Mouse (Mus musculus): ENCODE data around the gene Cspg5. TPM values are rescaled to one million over a fixed set of nuclear protein-coding genes. Genes with fewer than 3 reads are reported as not detected.

Gene Cspg5
- total RNA-seq, 1 experiment from 2014 or later = 1.6 TPM

DNA sequence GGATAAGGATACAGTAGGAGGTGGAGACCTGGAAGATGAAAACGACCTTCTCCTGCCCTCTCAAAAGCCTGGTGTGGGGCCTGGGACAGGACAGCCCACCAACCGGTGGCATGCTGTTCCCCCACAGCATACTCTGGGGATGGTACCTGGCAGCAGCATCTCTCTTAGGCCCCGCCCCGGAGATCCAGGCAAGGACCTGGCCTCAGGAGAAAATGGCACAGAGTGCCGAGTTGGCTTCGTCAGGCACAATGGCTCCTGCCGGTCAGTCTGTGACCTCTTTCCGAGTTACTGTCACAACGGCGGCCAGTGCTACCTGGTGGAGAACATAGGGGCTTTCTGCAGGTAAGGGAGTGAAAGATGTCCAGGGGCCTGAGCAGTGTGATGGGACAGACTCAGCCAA, 3.5 kb downstream of the Cspg5 start:
- ATAC-seq (replicated peaks in 1 of 2; ENCODE audit: insufficient read depth in 1 of 2, low FRiP score in 2 of 2, low TSS enrichment in 1 of 2, low read depth in 1 of 2, poor library complexity in 2 of 2, severe bottlenecking in 2 of 2) = no peak

DNA sequence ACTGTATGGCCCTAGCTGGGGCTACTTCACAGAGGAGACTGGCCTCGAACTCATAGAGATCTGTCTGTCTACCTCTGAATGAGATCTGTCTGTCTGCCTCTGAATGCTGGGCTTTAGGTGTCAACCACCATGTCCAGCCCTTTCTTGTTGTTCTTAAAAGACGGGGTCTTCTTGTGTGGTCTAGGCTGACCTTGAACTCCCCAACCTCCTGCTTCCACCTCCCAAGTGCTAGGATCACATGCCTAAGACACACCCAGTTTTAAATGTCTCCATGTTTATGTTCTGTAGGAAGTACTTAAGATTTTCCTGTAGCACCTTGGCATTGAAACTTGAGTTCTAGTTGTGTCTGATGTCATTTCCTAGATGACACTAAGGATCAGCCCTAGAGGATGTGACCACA, 5.3 kb downstream of the Cspg5 start:
- ATAC-seq (replicated peaks in 1 of 2; ENCODE audit: insufficient read depth in 1 of 2, low FRiP score in 2 of 2, low TSS enrichment in 1 of 2, low read depth in 1 of 2, poor library complexity in 2 of 2, severe bottlenecking in 2 of 2) = no peak

DNA sequence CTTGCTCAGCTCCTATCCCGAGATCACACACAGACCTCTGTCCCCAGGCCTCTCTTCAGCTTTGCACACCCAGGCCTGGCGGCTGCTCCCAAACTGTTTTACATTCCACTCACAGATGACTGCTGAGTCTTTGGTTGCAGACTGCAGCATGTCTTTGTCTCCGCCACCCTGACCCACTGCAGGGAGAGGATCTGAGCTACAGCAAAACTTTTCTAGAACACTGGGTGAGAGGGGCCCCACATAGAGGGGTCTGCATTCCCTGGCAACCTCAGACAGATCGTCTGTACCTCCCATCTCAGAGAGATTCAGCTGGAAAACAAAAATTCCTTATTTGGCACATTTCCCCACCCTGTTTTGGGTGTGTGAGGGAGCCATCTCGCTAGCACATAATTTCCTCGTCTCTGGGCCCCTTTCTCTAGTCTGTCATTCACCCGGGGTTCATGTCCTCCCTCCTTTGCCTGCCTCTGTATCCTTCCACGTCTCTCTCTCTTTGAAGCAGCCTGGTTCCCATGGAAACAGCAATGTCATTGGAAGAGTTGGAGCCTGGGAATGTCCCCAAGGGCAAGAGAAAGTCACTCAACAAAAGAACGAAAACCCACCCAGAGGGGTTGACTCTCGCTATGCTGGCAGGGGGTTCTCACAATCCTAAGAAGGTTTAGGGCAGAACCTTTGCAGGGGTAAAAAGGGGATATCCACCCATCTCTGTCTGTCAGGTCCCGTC, 6.4 kb downstream of the Cspg5 start:
- ATAC-seq (replicated peaks in 1 of 2; ENCODE audit: insufficient read depth in 1 of 2, low FRiP score in 2 of 2, low TSS enrichment in 1 of 2, low read depth in 1 of 2, poor library complexity in 2 of 2, severe bottlenecking in 2 of 2) = no peak

DNA sequence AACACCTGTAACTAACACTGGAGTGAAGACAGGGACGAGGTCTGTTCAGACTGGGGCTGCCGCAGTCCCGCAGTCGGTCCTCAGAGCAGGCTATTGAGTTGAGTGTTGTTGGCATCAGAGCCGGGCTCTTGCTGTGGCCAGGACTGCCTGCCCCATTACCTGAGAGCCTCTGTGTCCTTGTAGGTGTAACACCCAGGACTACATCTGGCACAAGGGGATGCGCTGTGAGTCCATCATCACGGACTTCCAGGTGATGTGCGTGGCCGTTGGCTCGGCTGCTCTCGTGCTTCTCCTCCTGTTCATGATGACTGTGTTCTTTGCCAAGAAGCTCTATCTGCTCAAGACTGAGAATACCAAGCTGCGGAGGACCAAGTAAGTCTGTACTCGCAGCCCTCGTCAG, 7.2 kb downstream of the Cspg5 start:
- ATAC-seq (replicated peaks in 1 of 2; ENCODE audit: insufficient read depth in 1 of 2, low FRiP score in 2 of 2, low TSS enrichment in 1 of 2, low read depth in 1 of 2, poor library complexity in 2 of 2, severe bottlenecking in 2 of 2) = no peak

DNA sequence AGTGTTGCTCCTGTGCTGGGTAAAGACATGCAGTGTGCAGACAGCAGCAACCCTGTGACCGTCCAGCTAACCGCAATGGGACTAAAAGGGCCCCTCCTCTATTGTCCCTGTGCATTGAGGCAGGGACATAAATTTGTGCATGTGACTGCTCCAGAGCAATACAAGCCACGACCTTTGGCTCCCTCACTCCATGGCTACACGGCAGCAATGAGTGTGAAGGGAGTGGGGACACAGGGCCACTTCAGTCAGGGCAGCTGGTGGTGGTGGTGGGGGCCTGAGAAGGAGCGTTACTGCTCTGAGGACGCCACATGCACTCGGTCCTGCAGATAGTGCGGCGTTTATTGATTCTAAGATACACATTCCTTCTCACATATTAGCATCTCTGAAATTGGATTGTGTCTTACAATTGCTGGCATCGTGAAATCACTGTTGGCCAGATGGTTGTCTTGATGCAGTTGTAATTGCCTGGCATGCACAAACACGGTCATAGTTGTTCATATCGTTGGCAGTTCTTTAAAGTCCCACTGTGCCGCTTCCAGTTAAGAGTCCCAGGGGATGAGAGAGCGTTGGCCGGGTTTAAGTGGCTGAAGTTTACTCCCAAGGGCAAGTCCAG, 11.9 kb downstream of the Cspg5 start:
- ATAC-seq (replicated peaks in 1 of 2; ENCODE audit: insufficient read depth in 1 of 2, low FRiP score in 2 of 2, low TSS enrichment in 1 of 2, low read depth in 1 of 2, poor library complexity in 2 of 2, severe bottlenecking in 2 of 2) = no peak

DNA sequence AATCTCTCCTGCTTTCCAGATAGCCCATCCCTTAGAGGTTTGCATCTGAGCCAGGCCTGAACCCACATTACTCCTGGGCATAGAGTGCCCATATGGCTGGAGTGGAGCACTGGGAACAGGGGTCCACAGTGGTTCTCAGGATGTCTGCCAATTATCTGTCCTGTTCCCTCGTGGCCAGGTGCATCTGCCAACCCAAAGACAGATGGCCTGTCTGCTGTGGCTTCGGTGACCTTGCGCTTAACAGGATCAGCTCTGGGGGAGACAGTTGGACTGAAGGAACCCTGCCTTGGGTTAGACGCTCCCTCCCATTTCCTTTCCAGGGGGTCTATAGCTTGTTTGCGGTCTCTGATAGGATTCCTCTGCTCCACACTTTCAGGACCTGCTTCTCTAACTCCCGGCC, 15.1 kb downstream of the Cspg5 start:
- no peak for ATAC-seq (replicated peaks in 1 of 2; ENCODE audit: insufficient read depth in 1 of 2, low FRiP score in 2 of 2, low TSS enrichment in 1 of 2, low read depth in 1 of 2, poor library complexity in 2 of 2, severe bottlenecking in 2 of 2)

DNA sequence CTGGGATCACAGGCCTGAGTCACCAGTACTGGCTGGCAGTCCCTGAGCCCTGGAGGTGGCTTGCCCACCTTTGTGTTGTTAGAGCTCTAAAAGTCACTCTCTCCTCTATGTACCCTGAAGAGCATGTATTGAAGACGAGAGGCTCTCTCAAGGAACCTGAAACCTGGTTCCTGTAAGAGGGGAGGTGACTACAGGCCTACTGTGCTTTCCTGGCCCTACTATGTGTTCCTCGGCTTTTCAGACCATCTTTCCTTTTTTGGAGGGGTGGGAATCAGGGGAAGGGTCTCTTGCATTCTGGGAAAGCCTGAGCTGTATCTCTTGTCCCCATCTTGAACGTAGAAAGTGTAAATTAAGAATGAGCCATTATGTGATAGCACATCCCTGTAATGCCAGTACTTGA, 15.5 kb downstream of the Cspg5 start:
- no peak for ATAC-seq (replicated peaks in 1 of 2; ENCODE audit: insufficient read depth in 1 of 2, low FRiP score in 2 of 2, low TSS enrichment in 1 of 2, low read depth in 1 of 2, poor library complexity in 2 of 2, severe bottlenecking in 2 of 2)

DNA sequence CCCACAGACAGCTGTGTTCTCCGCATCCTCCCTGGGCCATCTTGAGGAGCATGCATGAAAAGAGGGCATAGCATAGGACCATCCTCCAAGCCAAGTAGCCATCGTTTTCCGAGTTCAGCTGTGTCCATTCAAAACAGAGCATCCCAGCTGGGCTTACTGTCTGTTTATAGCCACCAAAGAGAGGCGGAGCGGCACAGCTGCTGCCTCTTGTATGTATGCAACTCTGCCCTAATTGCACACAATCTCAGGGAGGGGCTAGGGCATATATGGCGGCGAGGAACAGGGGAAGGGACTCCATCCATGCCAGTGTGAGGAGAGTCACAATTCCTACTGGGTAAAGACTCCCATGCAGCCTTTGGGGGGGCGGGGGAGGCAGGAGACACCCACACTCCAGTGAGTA, 19.6 kb downstream of the Cspg5 start:
- ATAC-seq (replicated peaks in 1 of 2; ENCODE audit: insufficient read depth in 1 of 2, low FRiP score in 2 of 2, low TSS enrichment in 1 of 2, low read depth in 1 of 2, poor library complexity in 2 of 2, severe bottlenecking in 2 of 2) = no peak

DNA sequence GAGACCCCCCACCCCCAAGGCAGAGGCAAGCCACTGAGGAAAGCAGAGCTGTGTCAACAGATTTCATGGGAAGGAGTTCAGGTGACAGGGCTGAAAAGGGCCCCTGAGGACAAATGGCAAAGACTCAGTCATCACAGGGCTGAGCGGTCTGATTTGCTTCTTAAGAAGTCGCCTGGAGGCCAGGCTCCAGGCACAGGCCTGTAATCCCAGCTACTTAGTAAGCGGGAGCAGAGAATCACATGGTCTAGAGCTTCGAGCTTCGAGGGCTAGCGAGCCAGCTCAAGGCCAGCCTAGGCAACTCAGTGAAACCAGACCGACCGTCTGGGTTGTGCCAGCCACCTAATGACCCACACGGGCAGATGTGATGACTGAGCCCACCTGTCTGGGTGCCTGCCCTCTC, 21.4 kb downstream of the Cspg5 start:
- no peak for ATAC-seq (replicated peaks in 1 of 2; ENCODE audit: insufficient read depth in 1 of 2, low FRiP score in 2 of 2, low TSS enrichment in 1 of 2, low read depth in 1 of 2, poor library complexity in 2 of 2, severe bottlenecking in 2 of 2)

DNA sequence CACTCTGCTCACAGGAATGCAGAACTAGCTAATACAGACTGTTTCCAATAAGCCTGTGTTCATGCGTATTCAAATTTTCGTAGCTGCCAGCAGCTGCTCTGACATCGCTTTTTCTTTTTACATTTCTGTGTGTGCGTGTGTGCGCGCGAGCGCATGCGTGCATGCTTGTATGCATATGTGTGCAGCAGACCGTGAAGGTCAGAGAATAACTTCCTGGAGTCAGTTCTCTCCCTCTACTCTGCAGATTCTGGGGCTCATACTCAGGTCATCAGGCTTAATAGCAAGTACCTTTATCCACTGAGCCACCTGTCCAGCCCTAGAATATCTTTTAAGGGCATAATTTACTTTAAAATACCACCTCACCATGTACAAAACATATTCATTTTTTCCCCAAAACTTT, 24.8 kb downstream of the Cspg5 start:
- no peak for ATAC-seq (replicated peaks in 1 of 2; ENCODE audit: insufficient read depth in 1 of 2, low FRiP score in 2 of 2, low TSS enrichment in 1 of 2, low read depth in 1 of 2, poor library complexity in 2 of 2, severe bottlenecking in 2 of 2)

DNA sequence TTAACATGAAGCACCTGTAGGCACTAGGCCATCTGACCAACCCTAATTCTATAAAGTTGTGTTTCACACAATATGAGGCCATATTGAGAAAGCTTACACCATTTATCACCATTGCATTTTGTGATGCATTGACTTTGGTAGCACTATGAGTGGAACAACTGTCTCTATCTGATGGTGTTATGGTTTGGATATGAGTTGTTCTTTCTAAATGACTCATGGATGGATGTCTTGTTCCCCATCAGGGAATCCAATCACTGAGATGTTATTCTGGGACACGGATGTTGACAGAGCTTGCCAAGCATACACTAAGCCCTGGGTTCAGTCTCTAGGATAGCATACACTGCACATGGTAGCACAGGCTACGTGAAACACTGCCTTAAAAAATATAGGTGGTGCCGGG, 28.7 kb downstream of the Cspg5 start:
- ATAC-seq (replicated peaks in 1 of 2; ENCODE audit: insufficient read depth in 1 of 2, low FRiP score in 2 of 2, low TSS enrichment in 1 of 2, low read depth in 1 of 2, poor library complexity in 2 of 2, severe bottlenecking in 2 of 2) = no peak

DNA sequence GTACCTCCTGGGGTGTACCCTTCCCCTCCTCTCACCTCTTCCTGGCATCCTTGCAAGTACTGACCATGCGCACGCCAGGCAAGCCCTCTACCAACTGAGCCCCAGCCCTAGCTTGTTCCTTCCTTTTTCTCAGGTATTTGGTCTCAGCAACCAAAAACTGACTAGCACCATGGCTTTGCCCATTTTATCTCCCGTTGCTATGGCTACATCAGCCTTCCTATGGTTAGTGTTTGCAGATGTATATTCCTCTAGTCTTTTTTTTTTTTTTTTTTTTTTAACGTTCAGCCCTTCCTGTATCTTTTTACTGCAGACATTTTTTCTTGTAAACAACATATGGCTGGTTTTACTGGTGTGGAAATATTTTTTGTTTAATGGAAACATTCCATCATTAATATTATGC, 29.9 kb downstream of the Cspg5 start:
- ATAC-seq (replicated peaks in 1 of 2; ENCODE audit: insufficient read depth in 1 of 2, low FRiP score in 2 of 2, low TSS enrichment in 1 of 2, low read depth in 1 of 2, poor library complexity in 2 of 2, severe bottlenecking in 2 of 2) = no peak

DNA sequence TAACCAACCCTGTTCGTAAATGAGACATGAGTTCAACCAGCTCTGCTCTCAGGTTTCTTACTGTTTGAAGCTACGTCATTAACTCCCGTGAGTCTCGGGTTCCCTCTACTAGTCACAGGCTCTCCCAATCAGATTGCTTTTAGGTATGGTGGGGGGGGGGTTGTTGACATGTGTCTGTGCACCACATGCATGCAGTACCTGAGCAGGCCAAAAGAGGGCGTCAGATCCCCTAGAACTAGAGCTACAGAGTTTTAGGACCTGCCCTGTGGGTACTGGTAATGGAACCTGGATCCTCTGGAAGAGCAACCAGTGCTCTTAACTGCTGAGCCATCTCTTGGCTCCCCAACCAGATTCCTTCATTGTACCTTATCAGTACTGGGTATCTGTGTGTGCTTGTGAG, 32.3 kb downstream of the Cspg5 start:
- no peak for ATAC-seq (replicated peaks in 1 of 2; ENCODE audit: insufficient read depth in 1 of 2, low FRiP score in 2 of 2, low TSS enrichment in 1 of 2, low read depth in 1 of 2, poor library complexity in 2 of 2, severe bottlenecking in 2 of 2)

DNA sequence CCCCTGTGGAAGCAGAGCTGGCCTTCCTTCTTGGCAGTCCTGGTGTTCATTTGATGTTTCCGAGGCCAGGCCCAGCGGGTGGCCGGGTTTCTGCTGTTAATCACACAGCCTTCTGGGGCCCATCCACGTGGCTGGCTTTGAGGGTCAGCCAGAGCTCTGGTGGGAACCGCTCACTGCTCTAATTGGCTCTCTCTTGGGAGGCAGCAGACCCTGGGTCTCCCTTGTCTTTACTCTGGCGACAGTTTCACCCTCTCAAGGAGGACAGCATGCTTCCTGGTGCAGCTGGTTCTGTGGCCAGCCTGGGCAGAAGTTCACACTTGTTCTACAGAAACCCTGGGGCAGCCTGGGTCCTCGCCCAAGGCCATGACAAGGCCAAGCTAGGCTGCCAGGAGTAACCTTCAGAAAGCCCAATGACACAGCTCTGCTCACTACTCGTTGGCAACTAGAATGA, 33.9 kb downstream of the Cspg5 start:
- ATAC-seq (replicated peaks in 1 of 2; ENCODE audit: insufficient read depth in 1 of 2, low FRiP score in 2 of 2, low TSS enrichment in 1 of 2, low read depth in 1 of 2, poor library complexity in 2 of 2, severe bottlenecking in 2 of 2) = no peak

DNA sequence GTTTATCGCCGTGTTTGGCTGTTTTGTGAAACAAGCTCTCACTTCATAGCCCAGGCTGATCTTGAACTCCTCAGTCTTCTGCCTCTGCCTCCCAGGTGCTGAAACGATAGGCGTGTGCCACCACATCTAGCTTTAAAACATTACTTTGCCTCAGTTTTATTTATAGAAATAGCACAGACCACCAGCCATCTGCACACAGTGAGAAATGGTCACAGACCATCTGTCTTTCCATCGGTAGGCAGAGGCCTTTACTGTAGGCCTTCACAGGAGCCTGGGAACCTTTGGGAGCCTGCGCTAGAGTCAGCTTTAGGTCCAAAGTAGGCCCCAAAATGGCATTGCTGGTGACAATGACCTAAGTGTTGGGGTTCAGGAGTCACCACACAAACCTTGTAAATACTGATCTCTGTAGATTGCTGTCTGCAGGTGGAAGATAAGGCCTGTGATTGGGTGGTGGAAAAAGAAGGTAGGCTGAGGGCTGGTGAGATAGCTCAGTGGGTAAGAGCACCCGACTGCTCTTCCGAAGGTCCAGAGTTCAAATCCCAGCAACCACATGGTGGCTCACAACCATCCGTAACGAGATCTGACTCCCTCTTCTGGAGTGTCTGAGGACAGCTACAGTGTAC, 40.6 kb downstream of the Cspg5 start:
- ATAC-seq (replicated peaks in 1 of 2; ENCODE audit: insufficient read depth in 1 of 2, low FRiP score in 2 of 2, low TSS enrichment in 1 of 2, low read depth in 1 of 2, poor library complexity in 2 of 2, severe bottlenecking in 2 of 2) = no peak

DNA sequence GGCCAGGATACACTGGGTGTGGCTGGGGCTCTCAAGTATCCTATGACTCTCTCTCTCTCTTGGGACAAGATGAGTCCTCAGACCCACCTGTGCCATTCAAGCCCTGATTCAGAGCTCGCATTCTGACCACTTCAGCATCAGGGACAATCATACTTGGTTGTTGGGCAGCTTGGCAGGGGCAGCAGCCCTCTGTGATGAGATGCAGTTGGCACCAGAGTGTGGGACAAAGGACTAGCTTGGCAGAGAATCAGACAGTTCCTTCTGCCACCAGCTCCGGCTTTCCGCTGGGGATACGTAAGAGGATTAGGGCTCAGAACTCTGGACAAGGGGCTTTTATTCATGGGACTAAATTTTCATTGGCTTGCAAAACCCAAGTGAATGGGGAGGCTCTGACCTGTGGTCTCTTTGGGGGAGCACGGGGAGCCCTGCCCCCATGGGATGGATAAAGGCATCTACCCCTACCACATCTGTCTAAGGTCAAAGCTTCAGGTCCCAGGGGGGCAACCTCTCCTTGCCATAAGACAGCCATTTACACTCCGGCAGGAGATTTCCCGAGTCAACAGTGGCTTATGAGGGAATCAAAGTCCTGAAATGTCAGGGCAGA, 43.8 kb downstream of the Cspg5 start:
- ATAC-seq (replicated peaks in 1 of 2; ENCODE audit: insufficient read depth in 1 of 2, low FRiP score in 2 of 2, low TSS enrichment in 1 of 2, low read depth in 1 of 2, poor library complexity in 2 of 2, severe bottlenecking in 2 of 2) = no peak

DNA sequence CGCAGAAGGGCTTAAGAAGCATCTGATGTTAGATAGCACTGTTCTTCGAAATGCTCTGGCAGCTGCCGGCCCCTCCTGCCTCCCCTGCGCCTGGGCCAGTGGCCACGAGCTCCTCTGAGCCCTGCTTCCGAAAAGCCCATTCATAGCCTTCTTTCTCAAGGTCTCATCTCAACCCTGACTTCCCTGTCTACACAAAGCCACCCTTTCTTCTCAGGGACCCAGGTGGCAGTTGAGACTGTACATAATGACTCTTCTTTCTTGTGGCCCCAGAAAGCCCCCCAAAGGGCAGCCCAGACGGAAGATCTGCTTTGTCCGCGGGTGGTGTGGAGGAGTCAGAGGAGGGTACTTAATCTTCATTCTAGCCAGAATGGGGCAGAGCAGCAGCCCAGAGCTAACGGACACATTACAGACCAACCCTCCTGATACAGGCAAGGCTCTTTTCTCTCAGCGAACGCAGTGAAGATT, 49.7 kb downstream of the Cspg5 start:
- ATAC-seq (replicated peaks in 1 of 2; ENCODE audit: insufficient read depth in 1 of 2, low FRiP score in 2 of 2, low TSS enrichment in 1 of 2, low read depth in 1 of 2, poor library complexity in 2 of 2, severe bottlenecking in 2 of 2) = no peak

DNA sequence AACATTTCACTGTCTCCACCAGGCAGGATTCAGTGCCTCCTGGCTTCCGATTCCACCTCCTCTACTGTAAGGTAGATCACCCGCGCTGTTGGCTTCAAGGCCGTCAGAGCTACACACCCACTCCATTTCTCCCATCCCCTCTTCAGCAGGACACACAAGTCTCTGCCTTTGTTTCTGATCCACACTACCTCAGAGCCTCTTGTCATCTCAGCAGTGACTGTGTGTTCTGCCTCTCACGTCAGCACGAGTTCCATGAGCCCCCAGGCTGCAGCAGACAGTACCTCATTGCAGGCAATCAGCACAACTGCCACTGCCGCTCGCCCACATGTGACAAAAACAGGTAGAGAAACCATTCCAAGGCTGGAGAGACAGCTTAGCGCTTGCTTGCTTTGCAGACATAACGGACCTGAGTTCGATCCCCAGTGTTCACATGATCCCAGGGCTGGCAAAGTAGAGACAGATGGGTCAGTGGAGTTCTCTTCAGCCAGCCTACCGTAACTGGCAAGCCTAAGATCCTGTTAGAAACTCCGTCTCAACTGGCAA, 50.4 kb downstream of the Cspg5 start:
- no peak for ATAC-seq (replicated peaks in 1 of 2; ENCODE audit: insufficient read depth in 1 of 2, low FRiP score in 2 of 2, low TSS enrichment in 1 of 2, low read depth in 1 of 2, poor library complexity in 2 of 2, severe bottlenecking in 2 of 2)
